Mouse (Mus musculus): Measurements from ENCODE around the gene Rtl1. TPM values are rescaled to one million over a fixed set of nuclear protein-coding genes. Genes with fewer than 3 reads are reported as not detected.

The Rtl1 gene
- total RNA-seq, 2 experiments from 2014 or later: 4.4 to 4.5 TPM

DNA sequence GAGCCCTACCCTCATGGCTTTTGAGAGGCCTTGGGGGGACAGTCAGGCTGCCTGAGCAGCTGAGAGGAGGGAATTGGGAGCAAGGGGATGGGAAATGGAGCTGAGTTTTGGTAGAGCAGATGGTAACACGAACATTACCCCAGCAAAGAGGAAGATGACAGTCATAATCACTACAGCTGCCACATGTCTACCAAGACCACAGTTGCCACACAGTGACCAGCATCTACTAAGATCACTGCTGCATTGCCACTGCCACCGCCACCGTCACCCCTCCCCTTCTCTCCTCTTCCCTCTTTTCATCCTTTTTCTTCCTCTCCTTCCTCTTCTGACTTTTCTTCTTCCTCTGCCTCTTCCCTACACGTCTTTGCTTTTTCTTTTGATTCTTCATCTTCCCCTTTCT is 27.9 kb downstream of the Rtl1 start:
- no peak for DNase-seq

GRCm38 (mm10) chr12:109560111-109560695 is 39.9 kb downstream of the Rtl1 start:
- no peak for DNase-seq

GRCm38 (mm10) chr12:109558891-109559487 is 41.1 kb downstream of the Rtl1 start:
- DNase-seq: no peak

GRCm38 (mm10) chr12:109558226-109558824 is 41.8 kb downstream of the Rtl1 start:
- DNase-seq: no peak

GRCm38 (mm10) chr12:109555837-109556409 is 44.2 kb downstream of the Rtl1 start:
- DNase-seq: no peak

- no peak for DNase-seq
Observed at GRCm38 (mm10) chr12:109553568-109553967, 46.6 kb downstream of the Rtl1 start.

DNA sequence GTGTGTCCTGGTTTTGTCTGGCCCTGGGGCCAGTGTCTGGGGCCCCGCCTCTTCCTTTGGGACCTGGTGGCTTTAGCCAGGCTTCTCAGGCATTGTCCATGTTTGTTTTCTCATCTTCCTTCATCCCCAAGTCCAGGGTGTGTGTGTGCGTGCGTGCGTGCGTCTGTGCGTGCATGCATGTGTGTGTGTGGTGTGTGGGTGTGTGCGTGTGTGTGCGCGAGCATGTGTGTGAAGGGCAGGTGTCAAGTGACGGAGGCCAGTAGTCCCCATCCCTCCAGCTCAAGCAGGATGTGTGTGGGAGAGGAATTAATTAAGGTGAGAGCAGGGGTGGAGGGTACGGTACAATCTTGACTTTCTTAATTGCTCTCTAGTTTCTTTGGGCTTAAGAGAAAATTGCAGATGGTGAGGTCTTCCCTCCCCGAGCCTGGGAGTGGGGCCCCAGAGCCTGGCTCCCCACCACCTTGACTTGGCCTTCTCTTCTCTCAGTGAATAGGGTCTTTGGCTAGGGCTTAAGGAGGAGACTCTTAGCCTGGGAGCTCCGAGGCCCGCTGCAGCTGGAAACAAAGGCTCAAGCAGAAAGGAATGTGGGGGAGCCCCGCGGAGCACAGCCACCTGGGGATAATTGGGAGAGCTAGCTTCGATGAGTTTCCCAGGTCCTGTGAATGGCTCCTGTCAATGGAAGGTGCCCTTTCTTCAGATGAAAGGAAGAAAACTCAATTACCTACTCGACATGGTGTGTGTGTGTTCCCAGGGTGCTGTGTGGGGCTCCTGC is 47.2 kb downstream of the Rtl1 start:
- DNase-seq: no peak

DNA sequence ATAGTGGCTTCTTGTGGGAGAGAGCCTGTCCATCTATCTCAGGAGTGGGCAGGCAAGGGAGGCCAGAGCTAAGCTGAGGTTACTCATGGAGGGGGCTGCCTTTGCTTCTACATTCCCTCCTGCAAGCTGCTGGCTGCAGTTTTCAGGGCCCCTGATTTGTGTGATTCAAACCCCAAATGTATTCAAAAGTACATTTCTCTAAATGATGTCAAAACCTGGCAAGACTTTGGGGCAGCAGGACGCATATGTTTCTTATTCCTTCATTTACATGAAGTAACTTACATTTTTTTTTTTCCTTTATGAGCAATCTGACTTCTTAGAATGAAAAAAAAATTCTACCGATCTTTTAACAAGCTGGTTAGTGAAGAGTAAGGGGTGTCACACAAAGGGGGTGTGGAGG is 48.4 kb downstream of the Rtl1 start:
- no peak for DNase-seq

- no peak for DNase-seq
Observed at GRCm38 (mm10) chr12:109547085-109547484, 53.0 kb downstream of the Rtl1 start.

DNA sequence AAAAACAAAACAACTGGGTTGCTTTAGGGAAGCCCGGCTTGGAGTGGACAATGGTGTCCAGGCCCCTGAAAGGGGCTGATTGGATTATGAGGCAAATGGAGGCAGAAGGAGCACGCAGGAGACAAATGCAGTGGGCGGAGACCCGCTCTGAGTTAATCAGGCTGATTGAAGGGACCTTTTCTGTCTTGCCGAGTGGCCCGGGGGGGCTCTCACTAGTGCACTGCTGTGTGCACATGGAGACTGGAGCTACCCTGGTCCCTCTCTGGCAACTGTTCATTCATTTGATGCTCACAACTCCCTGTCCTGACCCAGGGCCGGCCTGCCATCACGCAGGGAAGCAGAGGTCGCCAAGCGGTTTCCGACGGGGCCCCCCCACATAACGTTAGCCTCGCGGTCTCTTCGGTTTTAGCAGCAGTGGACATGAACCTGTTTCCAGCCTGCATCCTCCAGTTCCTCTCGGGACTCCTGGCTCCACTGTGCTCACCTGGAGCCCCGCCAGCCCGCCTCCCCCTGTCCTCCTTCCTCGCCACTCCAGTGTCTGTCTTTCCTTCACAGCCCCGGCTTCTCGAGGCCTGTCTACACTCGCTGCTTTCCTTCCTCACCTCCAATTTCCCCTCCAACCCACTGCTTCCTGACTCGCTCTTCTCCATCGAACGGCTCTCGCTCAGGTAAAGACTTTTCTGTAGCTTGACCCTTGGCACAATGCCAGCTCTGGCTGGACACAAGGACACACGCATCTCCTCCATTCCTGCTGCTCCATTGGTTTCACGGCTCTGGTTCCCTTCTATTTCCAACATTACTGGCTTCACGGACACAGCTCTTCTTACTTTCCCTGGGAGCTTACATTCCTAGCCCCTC is 54.0 kb downstream of the Rtl1 start:
- no peak for DNase-seq

DNA sequence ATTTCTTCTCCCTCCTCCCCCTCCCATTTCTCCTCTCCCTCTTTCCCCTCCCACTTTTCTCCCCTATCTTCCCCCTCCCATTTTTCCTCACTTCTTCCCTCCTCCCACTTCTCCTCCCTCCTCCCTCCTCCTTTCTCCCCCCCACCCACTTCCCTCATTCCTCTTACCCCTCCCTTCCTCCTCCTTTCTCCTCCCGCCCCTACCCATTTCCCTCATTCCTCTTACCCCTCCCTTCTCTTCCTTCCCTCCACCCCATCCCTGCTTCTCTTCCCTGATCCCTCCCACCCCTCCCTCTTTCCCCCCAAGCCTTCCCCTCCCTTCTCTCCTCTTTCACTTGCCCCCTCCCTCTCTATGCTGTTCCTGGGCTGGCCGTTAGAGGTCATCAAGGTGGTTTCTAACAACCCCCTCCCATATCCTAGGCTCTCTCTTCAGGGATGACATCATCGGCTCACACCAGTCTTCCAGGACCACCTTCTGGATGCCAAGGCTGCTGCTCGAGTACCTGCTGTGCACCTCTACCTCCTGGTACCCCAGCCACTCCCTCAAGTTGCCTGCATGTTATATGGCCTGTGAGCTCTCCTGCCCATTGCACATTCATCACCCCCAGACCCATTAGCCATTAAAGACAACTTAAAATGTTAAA is 56.7 kb downstream of the Rtl1 start:
- no peak for DNase-seq

- DNase-seq: peak; percentile 82
Observed at GRCm38 (mm10) chr12:109542635-109543249, 57.4 kb downstream of the Rtl1 start.

DNA sequence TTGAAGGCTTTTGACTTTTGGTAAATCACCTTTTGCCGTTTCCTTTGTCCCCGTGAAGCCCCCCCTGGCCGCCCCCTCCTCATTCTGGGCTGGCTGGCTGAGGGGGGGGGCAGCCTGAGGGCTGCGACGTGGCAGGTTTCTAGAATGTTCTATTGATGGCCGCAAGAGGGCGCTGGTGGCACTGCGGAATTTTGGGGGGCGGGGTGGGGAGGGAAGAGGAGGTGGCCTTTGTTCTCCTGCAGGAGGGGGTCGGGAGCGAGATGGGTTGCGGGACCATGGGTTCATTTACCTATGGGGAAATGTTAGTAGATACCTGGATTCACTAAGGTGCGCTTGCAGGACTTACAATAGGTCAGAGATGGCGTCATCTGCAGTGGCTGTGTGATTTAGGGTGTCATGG is 58.1 kb downstream of the Rtl1 start:
- DNase-seq: peak; percentile 52

DNA sequence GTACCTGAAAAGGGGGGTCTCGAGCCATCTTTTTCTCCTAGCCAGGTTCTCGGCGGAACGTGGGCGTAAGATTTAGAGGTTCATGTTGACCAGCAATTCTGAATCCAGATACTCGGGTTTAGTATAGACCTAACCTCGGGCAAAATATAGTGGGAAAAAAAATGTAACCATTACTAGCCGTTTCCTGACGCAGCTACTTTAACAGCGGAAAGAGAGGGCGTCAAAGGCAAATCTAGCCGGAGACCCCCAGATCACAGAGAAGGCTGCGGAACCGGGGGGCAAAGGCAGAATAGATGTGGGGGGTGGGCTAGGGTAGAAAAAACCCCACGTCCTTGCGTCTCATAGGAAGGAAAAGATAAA is 58.6 kb downstream of the Rtl1 start:
- no peak for DNase-seq

DNA sequence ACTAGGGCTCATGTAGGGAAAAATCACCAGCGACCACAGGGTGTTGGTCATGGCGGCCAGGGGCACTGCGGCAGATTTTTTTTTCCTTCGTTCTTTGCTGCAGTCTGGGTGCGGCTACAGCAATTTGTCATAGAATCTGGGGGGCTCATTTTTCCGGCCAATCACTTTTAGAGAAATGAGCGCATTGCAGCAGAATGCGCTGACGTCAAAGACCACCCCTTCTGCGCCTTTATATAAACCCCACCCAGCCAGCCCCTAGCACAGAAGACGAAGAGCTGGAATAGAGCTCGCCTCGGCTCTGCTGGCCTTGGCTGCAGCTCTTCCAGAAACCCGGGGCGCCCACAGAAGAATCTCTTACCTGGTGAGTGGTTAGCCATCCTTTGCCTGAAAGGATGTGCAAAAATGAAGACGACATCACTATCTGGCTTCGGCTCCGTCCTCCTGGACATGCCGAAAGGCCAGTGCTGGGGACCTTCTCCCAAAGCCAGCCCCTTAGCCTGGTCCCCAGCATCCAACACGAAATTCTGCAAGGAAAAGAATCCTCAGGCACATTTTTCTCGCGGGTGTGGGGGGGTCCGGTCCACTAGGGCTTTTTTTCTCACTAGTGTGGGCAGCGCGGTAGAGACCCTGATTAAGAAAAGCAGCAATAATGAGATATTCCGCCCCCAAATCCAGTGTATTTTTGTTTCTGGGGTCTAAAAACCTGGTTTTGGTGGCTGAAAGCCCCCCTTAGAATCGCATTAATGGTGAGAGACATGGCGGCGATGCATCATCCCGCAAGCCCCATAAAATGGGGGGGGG is 59.2 kb downstream of the Rtl1 start:
- DNase-seq: peak; percentile 78

GRCm38 (mm10) chr12:109539950-109540349 is 60.2 kb downstream of the Rtl1 start:
- DNase-seq: no peak

All from adrenal gland, postnatal 10 days (tissue).